Mouse (Mus musculus) E14TG2a.4 (cell line): Measurements from ENCODE around the gene Hfm1.

ENCODE experiments used
- CTCF ChIP-seq: conservative IDR thresholded peaks from 2 replicates; pipeline ENCODE4 v1.5.1; 2014; ENCODE audit warnings: low read length
- NANOG ChIP-seq: IDR thresholded peaks from 2 replicates; pipeline ENCODE4 v1.6.1; 2014; ENCODE audit warnings: borderline replicate concordance, low read length, mixed read lengths

DNA sequence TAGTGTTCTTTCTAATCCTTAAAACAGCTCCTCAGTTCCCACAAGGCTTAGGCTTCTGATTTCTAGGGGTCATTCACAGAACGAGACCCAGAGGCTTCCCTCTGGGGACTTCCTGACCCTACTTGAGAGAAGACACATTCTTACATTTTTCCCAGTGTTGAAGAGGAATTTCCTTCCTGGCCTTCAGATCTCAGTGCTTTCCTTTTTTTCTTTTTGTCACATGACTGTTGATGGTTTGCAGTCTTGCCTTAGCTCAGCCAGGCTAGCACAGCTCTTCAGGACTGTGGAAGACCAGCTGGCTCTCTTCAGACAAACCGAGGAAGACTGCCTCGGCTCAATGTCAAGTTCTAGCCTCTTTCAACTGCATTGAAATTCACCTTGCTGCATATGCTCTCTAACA is 30.3 kb upstream of the Hfm1 start:
- TF ChIP-seq CTCF: no peak
- TF ChIP-seq NANOG: no peak
